Mouse (Mus musculus) kidney, adult 2 months (tissue): ENCODE results near the gene Pcyt1b.

ENCODE experiments used
- CTCF ChIP-seq: fragments of 200-500 bp; conservative IDR thresholded peaks from 2 replicates; pipeline ENCODE4 v1.5.1; 2011; ENCODE audit warnings: low read depth, mild to moderate bottlenecking, control low read depth, low read length, moderate library complexity, mixed read lengths; ENCODE audit not compliant: insufficient read depth, insufficient read length
- POLR2A ChIP-seq: fragments of 200-500 bp; IDR thresholded peaks from one replicate; pipeline ENCODE4 v1.6.1; 2011; ENCODE audit warnings: low read depth, low read length, control low read depth

DNA sequence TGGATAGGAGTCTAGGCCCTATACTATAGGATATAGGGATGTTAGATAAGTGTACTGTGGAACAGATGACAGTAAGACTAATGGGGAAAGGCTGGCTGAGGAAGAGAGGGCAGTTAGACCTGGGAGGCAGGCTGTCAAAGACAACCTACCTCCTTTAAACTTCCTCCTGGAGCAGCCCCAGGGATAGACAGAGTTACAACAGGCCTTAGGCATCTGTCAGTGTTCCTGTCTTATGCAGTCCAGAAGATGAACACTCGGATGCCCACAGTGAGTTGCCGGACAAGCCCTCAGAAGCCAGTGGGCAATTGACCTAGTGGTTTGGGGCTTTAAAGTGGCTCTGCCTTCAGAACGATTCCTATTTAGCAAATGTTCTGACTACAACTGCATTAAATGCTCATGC, 19.8 kb downstream of the Pcyt1b start:
- TF ChIP-seq CTCF (no peak), POLR2A (no peak)
